Mouse (Mus musculus) lung, postnatal 0 days (tissue): ENCODE data around the gene Slc2a8. TPM values are rescaled to one million over a fixed set of nuclear protein-coding genes. Genes with fewer than 3 reads are reported as not detected.
A peak's percentile ranks its signal among the peaks of the same experiment; 100 is the strongest.

ENCODE experiments used
- ATAC-seq: fragments of 200-750 bp; cut with Nextera tagmentation; 2 replicates; pipeline ENCODE4 v1.8.0; 2017; ENCODE audit warnings: moderate library complexity
- DNase-seq: peaks from one replicate; pipeline ENCODE4 v3.0.0-alpha.2; 2016; ENCODE audit warnings: low spot score
- H3K27ac ChIP-seq: fragments of 300-500 bp; sonication (generic); 2 replicates; pipeline ENCODE4 v1.5.1; 2014; ENCODE audit warnings: antibody characterized with exemption, mild to moderate bottlenecking, low read length, mixed read lengths
- H3K27me3 ChIP-seq: fragments of 300-500 bp; sonication (generic); replicated peaks from 2 replicates; pipeline ENCODE4 v1.6.1; 2014; ENCODE audit warnings: low read length, mixed read lengths; ENCODE audit not compliant: insufficient read depth
- H3K36me3 ChIP-seq: fragments of 300-500 bp; sonication (generic); 2 replicates; pipeline ENCODE4 v1.6.1; 2014; ENCODE audit warnings: low read length, mixed read lengths; ENCODE audit not compliant: insufficient read depth
- H3K4me1 ChIP-seq: fragments of 300-500 bp; sonication (generic); 2 replicates; pipeline ENCODE4 v1.6.1; 2014; ENCODE audit warnings: antibody characterized with exemption, low read depth, low read length, mixed read lengths; ENCODE audit not compliant: insufficient read depth
- H3K4me2 ChIP-seq: fragments of 300-500 bp; sonication (generic); replicated peaks from 2 replicates; pipeline ENCODE4 v1.6.1; 2014; ENCODE audit warnings: low read depth, mild to moderate bottlenecking, low read length, moderate library complexity, mixed read lengths
- H3K4me3 ChIP-seq: fragments of 300-500 bp; sonication (generic); 2 replicates; pipeline ENCODE4 v1.5.1; 2014; ENCODE audit warnings: low read depth, low read length
- H3K9ac ChIP-seq: fragments of 300-500 bp; sonication (generic); replicated peaks from 2 replicates; pipeline ENCODE4 v1.6.1; 2014; ENCODE audit warnings: low read depth, mild to moderate bottlenecking
- H3K9me3 ChIP-seq: fragments of 300-500 bp; sonication (generic); 2 replicates; pipeline ENCODE4 v1.6.1; 2016; ENCODE audit warnings: low read length, mixed read lengths
- CTCF ChIP-seq: IDR thresholded peaks from 2 replicates; pipeline ENCODE4 v1.5.1; 2016; ENCODE audit warnings: antibody characterized with exemption, mild to moderate bottlenecking
- EP300 ChIP-seq: IDR thresholded peaks from 2 replicates; pipeline ENCODE4 v1.6.1; 2016; ENCODE audit warnings: antibody characterized with exemption, mild to moderate bottlenecking, control low read depth
- WGBS: fragments of 180-500 bp; shearing (Covaris S2); extraction: QIAGEN DNeasy Blood & Tissue Kit; methylation state at CpG from one replicate; pipeline ENCODE4 v1.1.7; 2014; 5-methylcytosine and 5-hydroxymethylcytosine counted together
- polyA plus RNA-seq: library from polyadenylated mRNA; unstranded; fragments of >200 nt; fragmentation: Nextera tagmentation; extraction: Ambion mirVana; gene quantifications from 2 replicates; pipeline ENCODE4 v1.2.1, GENCODE M21; 2015

The Slc2a8 gene
- polyA plus RNA-seq, 1 experiment from 2014 or later, result 19.5 TPM

GRCm38 (mm10) chr2:32957344-32957743 is 24.5 kb downstream of the Slc2a8 start:
- H3K9ac ChIP-seq, result no peak overlapping the region
- no peaks in the 10 kb centered on the region for H3K9me3 ChIP-seq
- DNase-seq (peak; percentile 46), ATAC-seq (no peak)
- no peaks in the 10 kb centered on the region for H3K27me3 ChIP-seq
- H3K4me2 ChIP-seq, result no peak overlapping the region
- H3K4me3 ChIP-seq, result no peak overlapping the region
- 41% methylated on average over 8 of the region's 8 CpGs for WGBS
- H3K36me3 ChIP-seq, result peaks cover 14% of the 10 kb centered on the region; the same call in 1 of the 2 replicates
- H3K27ac ChIP-seq, result no peak overlapping the region
- peaks cover 4% of the 10 kb centered on the region for H3K4me1 ChIP-seq
- TF ChIP-seq EP300 (no peak), CTCF (peak; percentile 38)

- WGBS, result 85% methylated on average over 2 of the region's 2 CpGs
- Histone ChIP-seq H3K27ac (no peak overlapping the region), H3K9ac (no peak overlapping the region), H3K4me2 (no peak overlapping the region), H3K9me3 (no peaks in the 10 kb centered on the region), H3K4me3 (no peak overlapping the region), H3K4me1 (no peaks in the 10 kb centered on the region), H3K36me3 (peaks cover 14% of the 10 kb centered on the region; the same call in 1 of the 2 replicates), H3K27me3 (no peaks in the 10 kb centered on the region)
- ATAC-seq, result no peak
- DNase-seq, result no peak
- TF ChIP-seq EP300, result no peak
- TF ChIP-seq CTCF, result peak; percentile 35; the same call in 1 of the 2 replicates
Measured at GRCm38 (mm10) chr2:32954581-32954980, 27.3 kb downstream of the Slc2a8 start.

- no peak overlapping the region for H3K9ac ChIP-seq
- no peak overlapping the region for H3K4me2 ChIP-seq
- no peaks in the 10 kb centered on the region for H3K4me1 ChIP-seq
- H3K27me3 ChIP-seq, result no peaks in the 10 kb centered on the region
- no peak overlapping the region for H3K4me3 ChIP-seq
- TF ChIP-seq EP300 (no peak), CTCF (no peak)
- WGBS, result 86% methylated on average over 10 of the region's 11 CpGs
- H3K9me3 ChIP-seq, result no peaks in the 10 kb centered on the region
- no peak overlapping the region for H3K27ac ChIP-seq
- ATAC-seq, result no peak
- no peak for DNase-seq
- H3K36me3 ChIP-seq, result peaks cover 16% of the 10 kb centered on the region
Measured at GRCm38 (mm10) chr2:32947454-32947853, 34.4 kb downstream of the Slc2a8 start.

- Histone ChIP-seq H3K9ac (no peak overlapping the region), H3K27ac (no peak overlapping the region), H3K4me2 (no peak overlapping the region), H3K9me3 (no peaks in the 10 kb centered on the region), H3K36me3 (peaks cover 16% of the 10 kb centered on the region; the same call in 1 of the 2 replicates), H3K27me3 (no peaks in the 10 kb centered on the region), H3K4me1 (no peaks in the 10 kb centered on the region), H3K4me3 (no peak overlapping the region)
- 89% methylated on average over 4 of the region's 4 CpGs for WGBS
- TF ChIP-seq EP300 (no peak), CTCF (no peak)
- ATAC-seq, result no peak
- DNase-seq, result no peak
Measured at GRCm38 (mm10) chr2:32940483-32940882, 41.4 kb downstream of the Slc2a8 start.

- TF ChIP-seq CTCF, result peak; percentile 72
- no peak for TF ChIP-seq EP300
- Histone ChIP-seq H3K27ac (no peak overlapping the region), H3K9me3 (no peaks in the 10 kb centered on the region), H3K4me2 (no peak overlapping the region), H3K4me3 (no peak overlapping the region), H3K4me1 (no peaks in the 10 kb centered on the region), H3K27me3 (no peaks in the 10 kb centered on the region), H3K36me3 (0 out of 2 replicates have a peak, but pooled peaks cover 8% of the 10 kb centered on the region), H3K9ac (no peak overlapping the region)
- WGBS, result 73% methylated on average over 5 of the region's 5 CpGs
- peak; percentile 64 for DNase-seq
- ATAC-seq, result 0 out of 2 replicates have a peak, but pooled peaks have one; percentile 19
Measured at GRCm38 (mm10) chr2:32939418-32939817, 42.5 kb downstream of the Slc2a8 start.

GRCm38 (mm10) chr2:32938741-32939140 is 43.1 kb downstream of the Slc2a8 start:
- H3K36me3 ChIP-seq, result 0 out of 2 replicates have a peak, but pooled peaks cover 7% of the 10 kb centered on the region

GRCm38 (mm10) chr2:32931730-32932129 is 50.2 kb downstream of the Slc2a8 start:
- Histone ChIP-seq H3K4me2 (no peak overlapping the region), H3K36me3 (no peaks in the 10 kb centered on the region), H3K9me3 (no peaks in the 10 kb centered on the region), H3K9ac (no peak overlapping the region), H3K27ac (no peak overlapping the region), H3K27me3 (no peaks in the 10 kb centered on the region), H3K4me1 (no peaks in the 10 kb centered on the region; the same call in 1 of the 2 replicates), H3K4me3 (no peak overlapping the region)
- TF ChIP-seq CTCF, result no peak
- TF ChIP-seq EP300, result no peak
- DNase-seq (peak; percentile 28), ATAC-seq (no peak)
- 66% methylated on average over 7 of the region's 7 CpGs for WGBS

More at GRCm38 (mm10) chr2:32938741-32939140, 43.1 kb downstream of the Slc2a8 start:
- Histone ChIP-seq H3K9ac (no peak overlapping the region), H3K4me3 (no peak overlapping the region), H3K4me1 (no peaks in the 10 kb centered on the region), H3K27ac (no peak overlapping the region), H3K27me3 (no peaks in the 10 kb centered on the region), H3K4me2 (no peak overlapping the region), H3K9me3 (no peaks in the 10 kb centered on the region)
- no peak for TF ChIP-seq EP300
- ATAC-seq (no peak), DNase-seq (no peak)
- WGBS, result 86% methylated on average over 5 of the region's 5 CpGs
